Mouse (Mus musculus) gastrocnemius, adult 18-20 months (tissue): ENCODE results near the gene Ctu2. TPM values are rescaled to one million over a fixed set of nuclear protein-coding genes. Genes with fewer than 3 reads are reported as not detected.

Source experiments
- DNase-seq: peaks from one replicate; pipeline ENCODE4 v3.0.0; 2021; ENCODE audit warnings: low spot score
- total RNA-seq, 2 experiments: library from RNA; stranded (reverse); gene quantifications; 2 replicates each; pipeline ENCODE4 v1.2.3; 2021

Ctu2 gene
- total RNA-seq, 2 experiments from 2014 or later = 6.3 to 7.6 TPM

- no peak for DNase-seq
These were observed 6.5 kb downstream of the Ctu2 start for GRCm38 (mm10) chr8:122482448-122482847.

DNA sequence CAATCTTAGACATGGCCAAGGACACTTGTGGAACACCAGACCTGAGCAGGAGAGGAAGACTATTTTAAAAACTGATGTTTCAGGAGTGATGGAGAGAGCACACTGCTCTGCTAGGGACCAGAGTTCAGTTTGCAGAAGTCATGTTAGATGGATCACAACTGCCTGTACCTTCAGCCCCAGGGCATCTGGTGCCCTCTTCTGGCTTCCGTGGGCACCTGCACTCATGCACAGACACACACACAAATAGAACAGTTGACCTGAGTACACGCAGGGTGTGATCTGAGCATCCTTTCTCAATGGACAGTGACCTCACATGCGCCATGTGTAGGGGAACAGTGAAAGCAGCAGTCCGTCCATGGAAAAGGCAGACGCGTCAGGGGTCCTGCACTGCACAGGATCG, 7.9 kb downstream of the Ctu2 start:
- DNase-seq = no peak

- DNase-seq = no peak
These were observed 8.9 kb downstream of the Ctu2 start for GRCm38 (mm10) chr8:122484831-122485230.

DNA sequence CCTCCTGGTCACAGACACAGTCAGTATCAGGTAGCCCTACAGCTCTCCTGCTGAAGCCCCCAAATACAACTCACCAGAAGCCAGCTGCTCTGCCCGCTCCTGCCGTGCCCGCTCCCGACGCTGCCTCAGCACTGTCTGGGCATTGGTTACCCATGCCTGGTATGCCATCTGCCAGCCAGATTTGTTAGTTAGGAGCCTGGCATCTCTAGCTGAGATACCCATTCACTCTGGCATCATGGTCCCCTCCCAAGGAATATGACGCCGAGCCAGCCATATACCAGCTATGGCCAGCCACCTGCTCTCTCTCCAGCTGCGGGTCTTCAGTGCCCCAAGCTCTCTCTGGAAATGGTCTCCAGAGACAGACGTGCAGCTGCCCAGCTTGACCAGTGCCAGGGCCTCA, 12.4 kb downstream of the Ctu2 start:
- no peak for DNase-seq

- no peak for DNase-seq
These were observed 21.2 kb downstream of the Ctu2 start for GRCm38 (mm10) chr8:122497016-122497734.

DNA sequence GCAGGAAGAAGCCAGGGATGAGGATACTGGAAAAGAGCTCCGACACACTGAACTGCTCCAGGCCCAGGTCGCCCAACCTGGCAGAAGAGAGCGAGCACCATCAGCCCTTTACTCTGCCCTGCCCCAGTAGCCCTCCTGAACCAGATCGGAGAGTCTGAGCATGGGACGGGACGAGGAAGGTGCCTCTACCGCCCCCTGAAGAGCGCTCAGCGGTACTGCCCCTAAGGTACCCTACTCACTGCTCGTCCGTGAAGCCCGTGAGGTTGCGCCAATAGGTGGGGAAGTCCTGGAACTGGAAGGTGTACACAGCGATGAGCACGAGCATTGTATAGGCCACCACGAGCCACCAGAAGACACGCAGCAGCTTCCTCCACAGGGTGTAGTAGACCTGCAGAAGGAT, 22.0 kb downstream of the Ctu2 start:
- no peak for DNase-seq

- DNase-seq = peak; percentile 82
These were observed 24.9 kb downstream of the Ctu2 start for GRCm38 (mm10) chr8:122500856-122501255.

DNA sequence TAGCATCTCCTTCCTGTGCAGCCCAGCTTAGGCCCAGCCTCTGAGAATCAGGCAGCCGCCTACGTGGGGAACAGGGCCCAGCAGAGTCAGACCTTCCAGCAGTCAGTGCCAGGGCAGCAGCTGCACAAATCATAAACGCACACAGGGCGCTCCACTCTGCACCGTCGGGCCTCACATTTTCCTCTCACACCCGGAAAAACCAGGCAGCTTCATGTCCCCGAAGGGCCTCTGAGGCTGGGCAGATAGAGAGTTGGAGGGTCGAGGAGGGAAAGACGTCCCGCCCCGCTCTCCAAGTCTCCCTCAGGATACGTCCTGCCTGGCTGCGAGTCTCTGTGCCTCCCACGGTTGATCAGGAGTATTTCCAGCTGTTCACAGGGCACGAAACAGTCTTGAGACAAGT, 35.6 kb downstream of the Ctu2 start:
- DNase-seq = peak; percentile 62

- DNase-seq = no peak
These were observed 36.4 kb downstream of the Ctu2 start for GRCm38 (mm10) chr8:122512392-122512791.

- no peak for DNase-seq
These were observed 39.8 kb downstream of the Ctu2 start for GRCm38 (mm10) chr8:122515699-122516098.

GRCm38 (mm10) chr8:122517541-122518190, 41.7 kb downstream of the Ctu2 start:
- DNase-seq = no peak

DNA sequence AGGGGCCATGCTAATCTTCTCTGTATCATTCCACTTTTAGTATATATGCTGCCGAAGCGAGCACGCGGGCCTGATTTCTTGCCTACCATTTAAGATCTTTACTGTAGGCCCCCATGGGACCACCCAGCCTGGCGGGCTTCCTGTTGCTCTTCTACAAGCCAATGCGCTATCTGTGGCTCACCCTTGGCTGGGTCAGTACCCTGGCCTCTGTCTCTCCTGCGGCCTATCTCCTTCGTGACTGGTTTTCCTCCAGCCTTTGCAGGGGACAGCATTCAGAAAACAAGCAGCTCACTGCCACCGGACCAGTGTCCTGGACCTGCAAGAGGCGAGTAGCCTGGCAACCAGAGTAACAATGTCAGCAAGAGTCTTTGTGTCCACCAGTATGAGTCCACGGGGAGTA, 44.7 kb downstream of the Ctu2 start:
- DNase-seq = no peak

GRCm38 (mm10) chr8:122522796-122523651, 47.1 kb downstream of the Ctu2 start:
- no peak for DNase-seq

GRCm38 (mm10) chr8:122523652-122524360, 47.9 kb downstream of the Ctu2 start:
- DNase-seq = no peak

- DNase-seq = no peak
These were observed 48.6 kb downstream of the Ctu2 start for GRCm38 (mm10) chr8:122524506-122524905.

- no peak for DNase-seq
These were observed 49.1 kb downstream of the Ctu2 start for GRCm38 (mm10) chr8:122525004-122525403.

DNA sequence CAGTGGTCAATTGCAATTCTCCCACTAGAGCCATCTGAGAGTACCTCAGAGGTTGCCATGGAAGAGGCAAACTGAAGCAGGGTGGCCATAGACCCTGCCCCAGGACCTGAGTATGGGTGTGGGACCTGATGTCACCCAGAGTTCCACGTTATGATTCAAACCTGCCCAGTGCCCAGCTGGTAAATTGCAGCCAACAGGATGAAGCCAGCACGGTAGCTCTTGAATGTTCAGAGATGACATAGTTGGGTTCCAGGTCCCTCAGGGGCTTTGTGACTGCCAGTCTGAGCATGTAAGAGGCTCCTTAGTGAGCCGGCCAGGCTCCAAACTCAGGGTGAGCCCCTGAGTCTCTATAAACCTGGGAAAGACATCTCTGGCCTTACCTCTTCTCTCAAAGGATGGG, 50.1 kb downstream of the Ctu2 start:
- no peak for DNase-seq

- DNase-seq = no peak
These were observed 50.7 kb downstream of the Ctu2 start for GRCm38 (mm10) chr8:122526526-122527170.

DNA sequence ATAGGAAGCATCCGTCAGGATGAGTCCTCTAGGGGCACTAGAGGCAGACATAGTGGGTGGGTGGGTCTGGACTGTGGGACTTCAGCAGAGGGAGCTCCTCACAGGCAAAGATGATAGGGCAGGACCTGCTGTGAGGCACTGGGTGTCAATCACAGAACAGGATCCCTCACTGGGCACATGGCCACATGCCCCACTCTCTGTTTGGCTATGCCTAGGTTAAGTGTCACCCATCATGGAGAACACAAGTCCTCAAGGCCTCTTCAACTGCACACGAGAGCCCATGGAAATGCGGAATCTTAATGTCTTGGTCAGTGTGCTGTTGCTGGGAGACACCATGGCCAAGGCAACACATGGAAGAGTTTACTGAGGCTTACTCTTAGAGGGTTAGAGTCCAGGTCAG, 52.0 kb downstream of the Ctu2 start:
- no peak for DNase-seq

GRCm38 (mm10) chr8:122529159-122529558, 53.2 kb downstream of the Ctu2 start:
- no peak for DNase-seq

DNA sequence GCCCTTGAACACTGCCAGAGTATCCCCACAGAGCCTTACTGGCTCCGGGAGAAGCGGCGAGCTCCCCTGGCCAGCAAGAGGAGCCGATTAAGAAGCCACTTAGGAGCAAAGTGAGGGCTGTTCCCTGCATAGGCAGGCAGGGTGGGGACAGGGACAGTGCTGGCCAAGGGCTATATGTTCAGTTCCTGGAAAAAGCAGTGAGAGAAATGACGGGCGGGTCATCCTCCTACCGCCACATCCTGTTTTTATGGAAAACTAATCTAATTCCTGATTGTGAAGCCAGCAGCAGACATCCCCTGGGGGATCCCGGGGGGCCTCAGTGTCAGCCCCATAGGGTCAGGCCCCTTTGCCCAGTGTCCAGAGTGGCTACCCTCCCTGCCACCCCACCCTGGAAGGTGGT, 55.4 kb downstream of the Ctu2 start:
- no peak for DNase-seq
